Mouse (Mus musculus) telencephalon, adult 2 months (tissue): ENCODE measurements at regions not wholly inside any gene's neighbourhood (a gene's known extent, or its start where the extent isn't known, plus 50 kb on each side); places are given as distances from the start of the nearest gene placed in this dataset.

ENCODE experiments used
- DNase-seq: peaks from one replicate; pipeline ENCODE4 v3.0.0-alpha.2; 2011; ENCODE audit warnings: low read depth, low spot score

DNA sequence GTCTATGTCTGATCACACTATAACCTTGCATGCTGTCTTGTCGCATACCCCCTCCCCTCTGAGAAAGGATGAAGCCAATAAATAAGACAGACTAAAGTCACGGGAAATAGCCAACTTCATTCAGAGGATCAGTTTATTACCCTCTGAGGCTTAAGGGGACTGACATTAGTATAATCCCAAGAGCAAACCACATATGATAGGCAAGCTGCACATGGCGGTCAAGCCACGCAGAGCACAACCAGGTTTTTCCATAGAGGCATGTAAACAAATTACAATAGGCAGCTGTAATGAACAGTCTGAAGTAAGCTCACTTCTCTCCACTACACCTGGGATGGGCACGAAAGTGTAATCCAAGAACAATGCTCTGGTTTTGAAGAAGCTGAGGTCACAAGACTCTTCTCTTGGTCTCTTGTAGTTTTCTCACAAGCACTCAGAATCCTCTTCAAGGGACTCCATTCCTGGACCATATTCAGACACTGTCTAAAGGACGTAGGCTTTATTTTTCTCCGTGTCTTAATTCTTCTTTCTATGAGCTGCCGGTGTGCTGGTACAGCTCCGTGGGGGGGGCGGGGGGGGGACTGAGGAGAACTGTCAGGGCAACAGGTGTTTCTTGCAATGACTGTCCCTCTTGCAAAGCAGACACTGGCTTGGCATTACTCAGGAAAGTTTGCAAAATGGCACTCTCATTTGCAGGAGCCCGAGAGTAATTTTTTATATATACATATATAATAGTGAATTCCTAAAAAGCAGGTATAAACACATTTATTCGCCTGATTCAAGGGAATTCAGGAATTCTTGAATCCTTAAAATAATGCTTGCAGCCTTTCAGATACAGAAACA is 118.4 kb upstream of the Itga4 start:
- no peak for DNase-seq

DNA sequence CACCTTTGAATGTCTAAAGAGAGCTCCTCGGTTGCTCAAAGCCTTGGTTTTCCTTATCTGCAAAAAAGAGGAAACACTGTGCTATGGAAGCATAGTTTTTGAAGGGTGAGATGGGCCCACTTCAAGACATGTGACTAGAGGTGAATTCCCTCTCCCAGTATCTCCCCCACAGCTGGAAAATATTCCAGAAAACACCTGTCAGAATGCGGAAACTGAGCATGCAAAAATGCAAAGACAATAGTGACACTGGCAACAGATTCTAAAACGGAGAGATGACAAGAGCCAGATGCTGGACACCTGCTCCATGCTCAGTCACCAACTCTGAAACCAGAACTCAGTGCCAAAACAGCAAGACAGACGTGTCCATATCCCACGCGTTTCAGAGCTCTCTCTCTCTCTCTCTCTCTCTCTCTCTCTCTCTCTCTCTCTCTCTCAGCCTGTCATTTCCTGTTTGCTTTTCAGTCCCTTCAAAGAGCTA is 117.5 kb upstream of the Itga4 start:
- DNase-seq = no peak

GRCm38 (mm10) chr2:79138368-79139109 is 116.7 kb upstream of the Itga4 start:
- no peak for DNase-seq

DNA sequence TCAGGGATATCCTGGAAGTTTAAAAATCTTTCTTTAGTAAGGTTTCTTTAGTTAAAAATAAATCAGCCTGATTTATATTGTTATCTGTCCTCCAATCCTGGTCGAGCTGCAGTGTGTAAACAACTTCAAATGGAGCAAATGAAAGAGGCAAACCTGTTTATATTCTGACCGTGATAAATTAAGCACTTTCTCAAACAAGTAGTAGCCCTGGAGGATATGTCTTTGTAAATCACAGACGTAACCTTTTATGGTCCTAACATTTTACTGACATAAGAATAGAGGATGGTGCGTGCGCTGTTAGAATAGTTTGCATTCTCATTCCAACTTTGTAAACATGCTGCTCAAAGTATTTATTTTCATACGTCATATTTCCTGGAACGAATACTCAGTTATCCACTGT is 113.3 kb upstream of the Itga4 start:
- no peak for DNase-seq

GRCm38 (mm10) chr2:79143196-79143595 is 112.0 kb upstream of the Itga4 start:
- DNase-seq = no peak

DNA sequence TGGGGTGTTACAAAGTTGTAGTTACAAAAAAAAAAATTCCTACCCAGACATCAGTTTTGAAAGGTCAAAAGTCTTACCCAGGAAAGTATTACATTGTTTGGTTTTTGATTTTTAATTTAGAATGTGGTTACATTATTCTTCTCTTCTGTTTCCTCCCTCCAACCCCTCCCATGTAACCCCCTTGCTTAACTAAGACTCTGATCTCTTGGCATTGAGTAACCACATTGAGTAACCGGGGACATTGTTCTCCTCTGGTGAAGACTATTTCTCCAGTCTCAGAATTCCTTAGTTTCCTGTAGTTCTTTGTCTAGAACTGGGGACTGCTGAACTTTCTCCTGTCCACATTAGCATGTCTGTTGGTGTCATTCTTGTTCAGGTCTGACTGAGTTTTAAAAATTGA is 109.3 kb upstream of the Itga4 start:
- no peak for DNase-seq

DNA sequence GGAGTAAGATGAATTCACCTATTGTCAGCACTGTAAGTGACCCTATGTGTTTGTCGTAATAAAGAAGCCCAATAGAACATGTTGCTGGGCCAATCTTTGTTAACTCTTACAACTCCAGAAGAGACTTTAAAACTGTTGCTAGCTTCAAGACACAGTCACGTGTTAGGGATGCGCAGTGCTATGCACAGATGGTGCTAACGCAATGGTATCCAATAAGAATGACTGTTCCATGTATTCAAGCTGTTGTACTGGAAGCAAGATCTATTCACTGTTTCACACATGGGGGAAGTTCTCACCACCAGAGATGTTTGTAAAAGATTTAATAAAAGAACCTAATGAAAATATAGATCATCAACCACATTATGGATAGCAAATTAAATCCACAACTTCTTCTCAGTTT is 108.7 kb upstream of the Itga4 start:
- no peak for DNase-seq

GRCm38 (mm10) chr2:79149012-79149698 is 106.1 kb upstream of the Itga4 start:
- DNase-seq = no peak

GRCm38 (mm10) chr2:79151610-79152009 is 103.6 kb upstream of the Itga4 start:
- no peak for DNase-seq

GRCm38 (mm10) chr2:79152031-79152694 is 103.1 kb upstream of the Itga4 start:
- DNase-seq = no peak

DNA sequence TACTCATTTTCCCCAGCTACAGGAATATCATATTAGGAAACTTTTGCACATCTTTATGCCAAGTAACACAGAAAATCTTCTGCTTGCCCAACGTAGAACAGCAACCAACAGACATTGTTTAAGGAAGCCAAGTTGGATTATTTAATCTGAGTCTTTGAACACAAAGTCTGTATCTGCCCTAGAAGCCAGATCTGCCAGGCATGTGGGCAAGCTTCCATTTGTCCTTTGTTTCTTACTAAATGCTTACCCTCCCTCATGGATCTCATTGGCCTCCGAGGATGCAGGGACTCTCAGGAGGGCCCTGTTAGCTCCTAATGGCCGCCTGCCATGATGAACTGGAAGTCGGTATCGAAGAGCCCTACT is 102.5 kb upstream of the Itga4 start:
- DNase-seq = no peak

- DNase-seq = no peak
These were observed 102.2 kb upstream of the Itga4 start for GRCm38 (mm10) chr2:79153070-79153469.

- DNase-seq = no peak
These were observed 96.7 kb upstream of the Itga4 start for GRCm38 (mm10) chr2:79158450-79159055.

- DNase-seq = no peak
These were observed 95.9 kb upstream of the Itga4 start for GRCm38 (mm10) chr2:79159336-79159735.

- no peak for DNase-seq
These were observed 82.0 kb upstream of the Itga4 start for GRCm38 (mm10) chr2:79172967-79173919.

DNA sequence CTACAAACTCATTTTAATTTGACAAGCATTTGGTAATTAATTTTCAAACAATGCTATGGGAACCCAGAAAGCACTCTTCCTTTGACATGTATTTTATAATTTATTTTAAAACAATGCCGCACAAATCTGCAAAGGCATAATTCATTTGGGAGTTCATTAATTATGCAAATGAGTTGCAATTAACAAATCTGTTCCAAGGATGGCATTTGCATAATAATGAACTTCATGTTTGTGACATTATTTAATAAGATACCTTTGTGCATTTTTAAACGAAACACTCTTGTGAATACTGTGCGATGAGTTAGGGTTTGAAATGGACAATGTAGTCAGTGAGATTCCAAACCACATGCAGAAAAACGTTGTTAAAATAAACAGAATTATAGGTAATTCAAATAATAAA is 80.9 kb upstream of the Itga4 start:
- no peak for DNase-seq

- no peak for DNase-seq
These were observed 74.4 kb upstream of the Itga4 start for GRCm38 (mm10) chr2:79180782-79181181.

GRCm38 (mm10) chr2:79183034-79183630 is 72.1 kb upstream of the Itga4 start:
- no peak for DNase-seq

DNA sequence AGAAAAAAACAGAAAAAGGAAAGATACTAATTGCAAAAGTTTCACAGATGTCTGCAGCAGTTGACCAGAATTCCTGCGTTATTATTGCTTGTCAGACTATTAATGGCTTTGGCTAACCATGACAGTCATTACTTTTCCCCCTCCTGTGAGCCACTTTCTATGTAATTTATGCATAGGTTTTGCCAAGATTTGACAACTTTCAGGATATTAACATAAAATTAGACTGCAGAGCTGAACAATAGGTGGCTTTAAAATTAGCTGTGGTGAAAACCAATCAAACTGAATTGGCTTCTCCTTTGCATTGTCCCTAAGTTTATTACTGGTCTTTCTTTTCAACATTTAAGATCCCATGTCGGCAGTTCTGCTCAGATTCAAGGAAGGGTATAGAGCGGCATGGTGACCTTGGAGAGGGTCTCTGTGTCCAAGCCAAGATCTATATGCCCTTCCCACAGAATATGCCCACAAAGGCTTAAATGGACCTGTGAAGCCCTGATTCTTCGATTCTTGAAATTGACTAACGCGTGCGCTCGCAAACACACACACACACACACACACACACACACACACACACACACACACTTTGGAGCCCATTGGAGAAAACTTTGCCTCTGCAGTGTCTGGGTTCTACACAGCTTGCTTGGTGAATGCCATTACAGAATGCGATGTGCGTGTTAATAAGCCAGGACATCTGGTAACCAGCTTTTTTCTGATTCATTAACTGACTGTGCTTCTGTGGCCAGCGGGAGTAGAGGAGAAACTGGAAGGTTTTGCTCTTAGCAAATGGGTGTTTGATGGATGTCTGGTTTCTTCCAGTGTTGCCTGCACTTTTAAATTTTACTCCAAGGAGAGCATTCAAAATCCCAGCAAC is 69.8 kb upstream of the Itga4 start:
- DNase-seq = no peak
